Mouse (Mus musculus) brain, embryonic 14.5 days (tissue): ENCODE measurements around the gene Pax7.

Experiments
- CTCF ChIP-seq: fragments of 200-500 bp; IDR thresholded peaks from 2 replicates; pipeline ENCODE4 v1.5.1; 2012; ENCODE audit warnings: inconsistent platforms, mild to moderate bottlenecking, moderate library complexity, borderline replicate concordance; ENCODE audit not compliant: insufficient read depth, insufficient read length; ENCODE audit errors: extremely low read depth
- POLR2A ChIP-seq: fragments of 200-500 bp; IDR thresholded peaks from 2 replicates; pipeline ENCODE4 v1.6.1; 2012; ENCODE audit warnings: mild to moderate bottlenecking, inconsistent platforms, borderline replicate concordance; ENCODE audit not compliant: poor library complexity, insufficient read depth, insufficient read length, severe bottlenecking; ENCODE audit errors: extremely low read depth

DNA sequence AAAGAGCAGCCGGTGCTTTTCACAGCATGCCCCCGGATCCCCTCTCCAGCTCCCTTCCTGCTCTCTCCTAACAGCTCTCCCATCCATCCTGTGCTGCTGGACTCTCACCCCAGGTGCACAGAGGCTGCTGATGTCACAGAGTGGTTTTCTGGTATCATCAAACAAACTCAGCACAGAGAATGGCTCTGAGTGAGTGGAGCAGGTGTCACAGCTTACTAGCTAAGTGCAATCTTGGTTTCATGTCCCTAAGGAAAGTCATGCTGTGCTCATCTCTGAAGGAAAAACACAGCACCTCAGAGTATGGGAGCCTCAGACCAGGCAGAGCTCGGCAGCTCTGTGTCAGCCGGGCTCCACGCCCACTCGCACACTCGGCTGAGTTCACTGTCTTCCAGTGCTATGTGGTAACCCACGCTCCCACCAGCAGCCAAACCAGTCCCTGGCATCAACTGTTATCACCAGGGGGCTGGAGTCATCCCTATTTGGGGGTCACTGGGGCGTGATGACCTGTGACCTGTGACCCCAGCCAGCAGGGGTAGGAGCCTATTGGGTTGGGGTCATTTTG is 7.7 kb upstream of the Pax7 start:
- TF ChIP-seq CTCF (no peak), POLR2A (no peak)
